Mouse (Mus musculus): ENCODE measurements around the gene Rpl11.

Gene Rpl11

GRCm38 (mm10) chr4:136027416-136028131 lies 25.7 kb downstream of the Rpl11 start:
- no peak for DNase-seq (ENCODE audit: extremely low spot score)

- no peak for DNase-seq (ENCODE audit: extremely low spot score)
Measured at GRCm38 (mm10) chr4:136025350-136025749, 27.9 kb downstream of the Rpl11 start.

- DNase-seq (ENCODE audit: extremely low spot score): no peak
Measured at GRCm38 (mm10) chr4:136022924-136023323, 30.3 kb downstream of the Rpl11 start.

GRCm38 (mm10) chr4:136021549-136022047 lies 31.6 kb downstream of the Rpl11 start, which contains the start of gene Eloa:
TSS of gene Eloa (minus strand) at chr4:136021763.
- peak; percentile 100 for DNase-seq (ENCODE audit: extremely low spot score)

GRCm38 (mm10) chr4:136020743-136021548 lies 32.3 kb downstream of the Rpl11 start:
- DNase-seq (ENCODE audit: extremely low spot score): no peak

- DNase-seq (ENCODE audit: extremely low spot score): no peak
Measured at GRCm38 (mm10) chr4:136016059-136016602, 37.1 kb downstream of the Rpl11 start.

GRCm38 (mm10) chr4:136010586-136010985 lies 42.6 kb downstream of the Rpl11 start:
- no peak for DNase-seq (ENCODE audit: extremely low spot score)

GRCm38 (mm10) chr4:136008782-136009447 lies 44.3 kb downstream of the Rpl11 start:
- no peak for DNase-seq (ENCODE audit: extremely low spot score)

GRCm38 (mm10) chr4:136006821-136007220 lies 46.4 kb downstream of the Rpl11 start:
- no peak for DNase-seq (ENCODE audit: extremely low spot score)

GRCm38 (mm10) chr4:136004921-136005320 lies 48.3 kb downstream of the Rpl11 start:
- no peak for DNase-seq (ENCODE audit: extremely low spot score)

- DNase-seq (ENCODE audit: extremely low spot score): no peak
Measured at GRCm38 (mm10) chr4:136004107-136004675, 49.0 kb downstream of the Rpl11 start.

- no peak for DNase-seq (ENCODE audit: extremely low spot score)
Measured at GRCm38 (mm10) chr4:135995118-135995517, 58.1 kb downstream of the Rpl11 start.

- no peak for DNase-seq (ENCODE audit: extremely low spot score)
Measured at GRCm38 (mm10) chr4:135993941-135994340, 59.3 kb downstream of the Rpl11 start.

- no peak for DNase-seq (ENCODE audit: extremely low spot score)
Measured at GRCm38 (mm10) chr4:135987714-135988113, 65.5 kb downstream of the Rpl11 start.

- peak; percentile 93 for DNase-seq (ENCODE audit: extremely low spot score)
Measured at GRCm38 (mm10) chr4:135986943-135987710, 66.1 kb downstream of the Rpl11 start, which contains the start of gene Pithd1. TSS of gene Pithd1 (minus strand) at chr4:135987264.

- DNase-seq (ENCODE audit: extremely low spot score): no peak
Measured at GRCm38 (mm10) chr4:135986301-135986942, 66.8 kb downstream of the Rpl11 start.

GRCm38 (mm10) chr4:135985769-135986168 lies 67.5 kb downstream of the Rpl11 start:
- no peak for DNase-seq (ENCODE audit: extremely low spot score)

GRCm38 (mm10) chr4:135985193-135985592 lies 68.0 kb downstream of the Rpl11 start:
- DNase-seq (ENCODE audit: extremely low spot score): no peak

- no peak for DNase-seq (ENCODE audit: extremely low spot score)
Measured at GRCm38 (mm10) chr4:135984556-135984955, 68.7 kb downstream of the Rpl11 start.

GRCm38 (mm10) chr4:135981524-135982063 lies 71.6 kb downstream of the Rpl11 start:
- no peak for DNase-seq (ENCODE audit: extremely low spot score)
